Mouse (Mus musculus): ENCODE results near the gene Iqsec2.

The Iqsec2 gene

DNA sequence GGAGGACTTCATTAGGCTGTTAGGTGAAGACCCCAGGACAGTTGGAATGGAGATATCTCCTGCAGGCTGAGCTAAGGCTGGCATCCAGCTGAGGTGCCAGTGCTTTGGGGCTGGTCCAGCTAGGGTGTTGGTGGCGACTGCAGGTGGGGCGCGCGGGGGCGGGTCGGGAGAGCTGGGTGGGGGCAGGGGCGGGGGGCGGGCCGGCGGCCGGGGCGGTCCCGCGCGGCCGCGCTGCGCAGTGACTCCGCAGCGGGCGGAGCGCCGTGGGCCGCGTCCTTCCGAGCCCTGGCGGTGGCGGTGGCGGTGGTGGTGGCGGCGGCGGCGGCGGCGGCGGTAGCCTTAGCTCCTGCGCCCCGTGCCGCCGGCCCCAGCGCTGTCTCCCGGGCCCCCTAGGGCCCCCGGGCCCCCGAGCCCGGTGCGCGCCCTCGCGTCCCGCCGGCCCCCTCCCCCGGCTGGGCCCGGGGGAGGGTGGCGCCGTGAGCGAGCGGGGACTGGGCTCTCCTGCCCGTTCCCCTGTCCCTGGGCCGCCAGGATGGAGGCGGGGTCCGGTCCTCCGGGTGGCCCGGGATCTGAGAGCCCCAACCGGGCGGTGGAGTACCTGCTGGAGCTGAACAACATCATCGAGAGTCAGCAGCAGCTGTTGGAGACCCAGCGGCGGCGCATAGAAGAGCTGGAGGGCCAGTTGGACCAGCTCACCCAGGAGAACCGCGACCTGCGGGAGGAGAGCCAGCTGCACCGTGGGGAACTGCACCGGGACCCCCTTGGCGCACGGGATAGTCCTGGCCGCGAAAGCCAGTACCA is at the start of gene Iqsec2:
Iqsec2 (plus strand) TSS at position 328 of the 801 bp plus-strand sequence.
- DNase-seq (ENCODE audit: low read depth in 1 of 2, low spot score in 2 of 2): no peak

GRCm38 (mm10) chrX:152097572-152097971 is 46.5 kb upstream of the Iqsec2 start:
- no peak for DNase-seq (ENCODE audit: low read depth in 1 of 2, low spot score in 2 of 2)

DNA sequence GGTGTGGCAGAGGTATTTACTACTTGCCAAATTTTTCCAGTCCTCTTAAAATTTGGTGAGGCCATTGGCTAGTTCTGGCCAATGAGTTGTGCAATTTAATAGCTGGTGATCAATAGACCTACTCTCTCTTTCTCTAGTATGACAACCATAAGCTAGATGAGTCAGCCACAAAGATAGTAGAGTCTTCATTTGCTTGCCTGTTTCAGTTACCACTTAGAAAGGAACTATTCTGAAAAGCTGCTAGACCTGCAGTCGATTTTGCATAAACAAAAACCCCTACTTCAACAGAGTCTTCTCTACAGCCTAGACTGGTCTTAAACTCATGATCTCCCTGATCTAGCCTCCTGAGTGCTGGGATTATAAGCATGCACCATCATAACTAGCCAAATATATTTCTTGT is 22.4 kb upstream of the Iqsec2 start:
- DNase-seq (ENCODE audit: low read depth in 1 of 2, low spot score in 2 of 2): no peak

DNA sequence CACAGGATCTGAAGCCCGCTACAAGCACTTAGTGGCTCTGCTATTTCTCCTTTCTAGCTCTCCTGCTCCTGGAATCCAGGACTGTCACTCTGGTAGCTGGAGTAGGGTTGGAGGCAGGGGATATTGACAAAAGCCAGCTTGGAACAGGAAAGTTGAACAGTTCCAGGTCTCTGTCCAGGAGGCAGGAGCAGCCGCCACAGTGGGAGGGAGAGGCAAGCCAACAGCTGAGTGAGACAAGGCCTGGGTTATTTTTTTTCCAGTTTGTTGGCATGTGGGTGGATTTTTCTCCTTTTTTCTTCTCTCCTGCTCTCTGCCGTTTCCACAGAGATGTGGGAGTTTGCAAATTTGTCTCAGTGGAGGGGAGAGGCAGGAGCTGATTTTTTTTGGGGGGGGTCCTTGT is 13.3 kb upstream of the Iqsec2 start:
- no peak for DNase-seq (ENCODE audit: low read depth in 1 of 2, low spot score in 2 of 2)

DNA sequence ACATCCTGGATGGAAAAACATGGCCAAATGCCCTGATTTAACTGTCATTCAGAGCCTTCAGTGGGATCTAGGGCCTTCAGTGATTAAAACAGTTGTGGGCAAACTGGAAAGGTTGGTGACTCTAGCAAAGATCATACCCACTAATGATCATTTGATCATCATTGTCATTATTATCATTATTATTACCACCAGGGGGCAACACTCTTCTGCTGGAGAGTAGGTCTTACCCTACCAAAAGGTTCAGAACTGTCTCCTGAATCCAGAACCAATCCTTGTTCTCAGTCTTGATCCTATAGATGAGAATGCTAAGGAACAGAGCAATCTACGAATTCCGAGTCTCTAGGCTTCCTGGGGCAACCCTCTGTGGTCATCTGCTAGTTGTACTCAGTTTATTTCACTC is 12.0 kb upstream of the Iqsec2 start:
- no peak for DNase-seq (ENCODE audit: low read depth in 1 of 2, low spot score in 2 of 2)

DNA sequence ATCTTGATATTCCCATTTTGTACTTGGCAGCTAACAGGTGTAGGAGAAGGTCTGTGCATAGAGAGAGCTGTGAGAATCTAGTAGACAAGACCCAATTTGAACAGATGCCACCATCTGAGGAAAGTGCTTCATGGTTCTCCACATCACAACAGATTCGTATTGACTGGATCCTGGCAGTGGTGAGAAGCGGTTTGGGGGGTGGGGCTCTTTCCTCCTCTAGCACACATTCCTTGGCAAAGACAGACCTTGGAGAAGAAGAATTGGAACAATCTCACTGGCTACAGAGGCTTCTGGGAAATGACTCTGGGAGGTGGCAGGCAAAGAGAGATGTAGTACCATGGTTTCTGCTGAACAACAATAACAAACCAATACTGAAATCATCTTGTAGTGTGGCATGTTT is 8.9 kb upstream of the Iqsec2 start:
- DNase-seq (ENCODE audit: low read depth in 1 of 2, low spot score in 2 of 2): no peak

GRCm38 (mm10) chrX:152144742-152145214 is 710 bp downstream of the Iqsec2 start:
- DNase-seq (ENCODE audit: low read depth in 1 of 2, low spot score in 2 of 2): no peak

- no peak for DNase-seq (ENCODE audit: low read depth in 1 of 2, low spot score in 2 of 2)
Measured at GRCm38 (mm10) chrX:152146150-152146549, 2.1 kb downstream of the Iqsec2 start.

DNA sequence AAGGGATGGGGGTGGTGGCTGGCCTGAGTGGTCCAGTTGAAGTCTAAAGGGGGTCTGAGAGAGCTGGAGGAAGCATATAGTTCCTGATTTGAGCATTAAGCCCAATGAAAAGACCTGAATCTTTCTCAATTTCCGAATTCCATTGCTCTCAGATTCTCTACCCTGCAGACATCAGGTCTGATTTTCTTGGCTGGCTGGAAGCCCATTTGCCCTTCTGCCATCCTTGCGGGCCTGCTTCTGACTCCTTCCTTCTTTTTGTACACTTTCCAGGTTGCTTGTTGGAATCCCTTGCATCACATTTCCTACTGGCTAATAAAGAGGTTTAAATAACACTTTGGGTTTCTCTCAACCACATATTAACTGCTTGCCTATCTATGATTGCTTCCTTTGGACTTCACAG is 2.6 kb downstream of the Iqsec2 start:
- no peak for DNase-seq (ENCODE audit: low read depth in 1 of 2, low spot score in 2 of 2)

DNA sequence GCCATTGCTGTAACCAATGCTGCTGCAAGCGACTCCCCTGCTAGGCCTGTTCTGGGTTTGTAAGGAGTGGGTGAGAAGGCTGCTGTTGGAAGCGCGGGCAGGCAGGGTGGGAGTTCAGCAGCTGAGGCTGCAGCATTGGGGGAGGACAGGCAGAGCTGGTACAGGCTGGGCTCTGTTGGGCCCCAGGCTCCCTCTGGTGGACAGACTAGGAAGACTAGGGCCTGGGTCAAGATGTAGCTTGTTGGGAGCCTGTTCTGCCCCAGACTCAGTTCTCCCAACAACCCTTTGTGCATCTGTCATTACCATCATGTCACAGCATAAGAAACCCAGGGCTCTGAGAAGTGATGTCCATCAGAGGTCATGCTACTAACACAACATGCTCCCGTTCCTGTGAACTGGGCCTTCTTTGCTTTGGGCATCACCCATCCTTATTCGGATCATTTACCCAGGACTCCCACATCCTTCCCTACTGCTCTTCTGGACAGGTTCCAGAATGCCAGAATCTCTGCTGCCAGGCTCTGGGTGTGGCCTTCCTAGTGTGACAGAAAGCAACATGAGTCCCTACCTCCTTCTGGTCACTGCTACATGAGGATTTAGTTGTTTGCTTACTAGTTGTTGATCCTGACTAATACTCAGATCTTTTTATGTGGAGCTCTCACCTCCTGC is 3.5 kb downstream of the Iqsec2 start:
- DNase-seq (ENCODE audit: low read depth in 1 of 2, low spot score in 2 of 2): no peak

DNA sequence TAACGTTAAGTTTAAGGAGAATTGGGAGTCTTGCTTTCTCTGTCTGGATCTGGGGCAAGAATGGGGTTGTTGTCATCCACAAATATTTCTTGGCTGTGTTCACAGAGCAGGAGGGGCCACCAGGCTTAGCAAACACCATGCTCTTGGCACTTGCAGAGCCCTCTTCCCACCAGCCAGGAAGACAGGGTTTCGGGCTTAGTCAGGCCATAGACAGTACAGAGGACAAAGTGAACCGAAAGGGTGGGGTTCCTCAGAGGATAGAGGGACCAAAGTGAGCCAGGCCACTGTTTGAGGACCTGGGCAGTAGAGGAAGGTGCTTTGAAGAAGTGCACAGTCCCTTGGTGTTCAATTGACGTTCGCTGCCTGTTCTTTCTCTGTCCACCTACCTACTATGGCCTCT is 4.6 kb downstream of the Iqsec2 start:
- no peak for DNase-seq (ENCODE audit: low read depth in 1 of 2, low spot score in 2 of 2)

GRCm38 (mm10) chrX:152151709-152152108 is 7.6 kb downstream of the Iqsec2 start:
- DNase-seq (ENCODE audit: low read depth in 1 of 2, low spot score in 2 of 2): no peak

- no peak for DNase-seq (ENCODE audit: low read depth in 1 of 2, low spot score in 2 of 2)
Measured at GRCm38 (mm10) chrX:152158294-152158693, 14.2 kb downstream of the Iqsec2 start.

GRCm38 (mm10) chrX:152161404-152161803 is 17.3 kb downstream of the Iqsec2 start:
- no peak for DNase-seq (ENCODE audit: low read depth in 1 of 2, low spot score in 2 of 2)

GRCm38 (mm10) chrX:152164061-152164460 is 20.0 kb downstream of the Iqsec2 start:
- DNase-seq (ENCODE audit: low read depth in 1 of 2, low spot score in 2 of 2): no peak

GRCm38 (mm10) chrX:152166161-152166560 is 22.1 kb downstream of the Iqsec2 start:
- no peak for DNase-seq (ENCODE audit: low read depth in 1 of 2, low spot score in 2 of 2)

DNA sequence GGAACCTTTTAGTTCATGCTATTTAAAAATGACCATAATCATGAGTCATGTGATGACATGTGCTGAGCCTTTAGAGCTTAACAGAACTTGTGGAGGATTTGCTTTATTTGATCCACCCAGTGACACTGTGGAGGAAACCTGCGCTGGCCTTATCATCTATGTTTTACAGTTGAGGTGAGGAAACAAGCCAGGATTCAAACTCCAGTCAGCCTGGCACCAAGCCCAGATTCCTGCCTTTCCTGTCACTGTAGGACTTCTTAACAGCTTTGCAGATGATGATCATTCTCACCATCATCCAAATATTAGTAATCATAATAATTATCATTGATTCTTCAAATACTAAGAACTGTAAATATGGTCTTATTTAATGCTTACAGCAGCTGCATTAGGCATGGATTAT is 24.5 kb downstream of the Iqsec2 start:
- DNase-seq (ENCODE audit: low read depth in 1 of 2, low spot score in 2 of 2): no peak

DNA sequence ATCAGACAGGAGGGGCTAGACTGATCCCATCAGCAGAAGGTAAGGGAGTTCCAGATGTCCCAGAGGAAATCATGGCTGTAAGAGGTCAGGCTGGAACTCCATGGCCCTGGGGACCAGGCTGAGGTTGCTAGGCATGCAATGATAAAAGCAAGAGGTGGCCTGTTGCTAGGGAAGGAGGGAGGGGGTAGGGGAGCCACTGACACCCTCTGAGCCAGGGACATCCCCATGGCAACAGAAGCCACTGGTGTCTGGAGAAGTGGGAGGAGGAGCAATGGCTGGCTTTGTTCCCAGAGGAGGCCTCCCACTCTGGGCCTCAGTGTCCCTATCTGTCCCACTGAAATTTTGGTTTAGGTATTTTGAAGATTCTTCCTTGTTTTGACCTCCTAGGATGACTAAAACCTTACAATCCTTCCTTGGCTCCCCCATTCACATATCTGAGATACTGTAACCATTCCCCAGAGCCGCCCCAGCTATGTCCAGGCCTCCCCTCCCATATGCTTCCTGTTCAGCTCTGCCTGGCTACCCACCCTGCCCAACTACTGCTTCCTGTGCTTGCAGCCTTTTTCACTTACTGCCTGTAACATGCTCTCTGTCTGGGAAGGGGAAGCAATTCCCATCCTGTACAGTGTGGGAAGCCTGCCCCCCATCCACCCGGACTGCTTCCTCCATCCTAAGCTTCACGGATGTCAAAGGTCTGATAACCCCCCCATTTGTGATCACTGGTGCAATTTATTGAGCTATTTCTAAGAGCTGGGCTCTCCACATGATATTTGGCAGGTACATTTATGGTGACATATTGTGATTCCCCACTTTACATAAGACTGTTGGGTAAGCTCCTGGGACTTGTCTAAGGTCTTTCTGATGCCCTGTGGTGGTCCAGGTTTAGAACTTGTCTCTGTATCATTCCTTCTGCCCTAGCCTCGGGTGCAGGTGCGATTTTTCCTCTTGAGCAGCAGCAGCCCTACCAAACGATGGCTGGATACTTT is 27.3 kb downstream of the Iqsec2 start:
- DNase-seq (ENCODE audit: low read depth in 1 of 2, low spot score in 2 of 2): no peak

- no peak for DNase-seq (ENCODE audit: low read depth in 1 of 2, low spot score in 2 of 2)
Measured at GRCm38 (mm10) chrX:152172487-152172935, 28.4 kb downstream of the Iqsec2 start.

GRCm38 (mm10) chrX:152175284-152175683 is 31.2 kb downstream of the Iqsec2 start:
- DNase-seq (ENCODE audit: low read depth in 1 of 2, low spot score in 2 of 2): peak in 1 of 2 experiments; percentile 9

GRCm38 (mm10) chrX:152177897-152178296 is 33.8 kb downstream of the Iqsec2 start:
- no peak for DNase-seq (ENCODE audit: low read depth in 1 of 2, low spot score in 2 of 2)
